15 mouse cellular contexts compared by ENCODE assay signal in the genomic region with DNA sequence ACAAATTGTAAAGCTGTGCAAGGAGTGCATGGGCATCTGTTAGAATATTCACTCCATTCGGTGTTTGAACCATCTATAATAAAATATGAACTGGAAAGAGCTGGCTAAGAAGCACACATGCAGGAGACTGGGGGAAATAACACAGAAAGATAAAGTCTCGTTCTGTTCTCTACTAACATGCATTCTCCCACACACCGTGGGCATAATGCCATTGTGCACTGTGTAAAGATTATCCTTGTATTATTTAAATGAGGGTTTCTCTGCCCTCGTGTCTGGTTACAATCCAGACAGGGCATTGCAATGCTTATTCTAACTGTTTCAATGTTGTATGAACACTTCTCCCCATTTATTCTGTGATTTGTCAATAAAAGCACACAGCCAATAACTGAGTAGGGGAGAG. TPM values are rescaled to one million over a fixed set of nuclear protein-coding genes. Genes with fewer than 3 reads are reported as not detected.
DNase-seq lines count a peak whose midpoint lies in the region.
"Had no signal": no experiment of that assay in that cellular context is flagged by ENCODE, and none has a peak within 500 bp of the region (broad histone marks: within the 10 kb centered on the region; RNA-seq: fewer than 3 reads in every experiment).

No protein-coding gene starts in this region.

- intact Hi-C loops in left cerebral cortex, postnatal 25 days (cut with DNase I) = no loop called here
- intact Hi-C loops in left cerebral cortex, postnatal 36 days (cut with DNase I) = no loop called here
- intact Hi-C loops in heart, postnatal 36 days (cut with DNase I) = no loop called here

- peak; percentile 42 to 69 for DNase-seq in layer of hippocampus, adult 18-20 months (ENCODE audit: low spot score in 2 of 2)
- no peak for DNase-seq in layer of hippocampus, postnatal 10 days (ENCODE audit: low spot score in 2 of 2)
- peak; percentile 12 to 59 for DNase-seq in left cerebral cortex, postnatal 25 days (ENCODE audit: low spot score in 2 of 2)
- no peak for DNase-seq in left cerebral cortex, postnatal 36 days (ENCODE audit: low spot score in 2 of 2)
- peak; percentile 46 for DNase-seq in testis, postnatal 10 days (ENCODE audit: low spot score)
- DNase-seq in testis, postnatal 14 days (ENCODE audit: low spot score) = no peak
- no peak for DNase-seq in heart, postnatal 36 days
- DNase-seq: adrenal gland, adult 2 months; adrenal gland, postnatal 25 days; cerebellum, adult 2 months; cerebellum, postnatal 10 days; forebrain, postnatal 0 days; gastrocnemius, postnatal 14 days; heart, adult 2 months; heart, postnatal 14 days had no signal

RNA-seq across cellular contexts. Expression of a gene that starts 18.1 kb away (rescaled TPM):
- total RNA-seq in layer of hippocampus, adult 18-20 months (2021) = 100 to 1,000 TPM; 236 to 238 TPM
- total RNA-seq in layer of hippocampus, postnatal 10 days (2021) = 100 to 1,000 TPM; 160 to 162 TPM
- 100 to 1,000 TPM; 171 to 187 TPM for total RNA-seq in left cerebral cortex, postnatal 25 days (2021)
- total RNA-seq in left cerebral cortex, postnatal 36 days (2021) = 100 to 1,000 TPM; 196 to 198 TPM
- total RNA-seq in heart, postnatal 36 days (2021) = 10 to 100 TPM in 1 of 2 experiments, 1 to 10 TPM in 1; 8.6 to 10.6 TPM

Comparison
In these comparisons a context has a peak if more than half of its experiments do, and no peak if none do; other contexts are left out.
1. DNase-seq: peak in layer of hippocampus, adult 18-20 months (2 of 2), left cerebral cortex, postnatal 25 days (2 of 2) and testis, postnatal 10 days (single experiment); none in layer of hippocampus, postnatal 10 days (0 of 2), left cerebral cortex, postnatal 36 days (0 of 2), testis, postnatal 14 days (single experiment) and heart, postnatal 36 days (0 of 2).
2. RNA of a gene that starts 18.1 kb away (total RNA-seq): 236 to 238 TPM in layer of hippocampus, adult 18-20 months, 196 to 198 TPM in left cerebral cortex, postnatal 36 days, 171 to 187 TPM in left cerebral cortex, postnatal 25 days and 160 to 162 TPM in layer of hippocampus, postnatal 10 days; 8.6 to 10.6 TPM in heart, postnatal 36 days; every median in the first group is over 10 times any median in the second.